Mouse (Mus musculus): ENCODE data around the gene Ap1s1.

DNA sequence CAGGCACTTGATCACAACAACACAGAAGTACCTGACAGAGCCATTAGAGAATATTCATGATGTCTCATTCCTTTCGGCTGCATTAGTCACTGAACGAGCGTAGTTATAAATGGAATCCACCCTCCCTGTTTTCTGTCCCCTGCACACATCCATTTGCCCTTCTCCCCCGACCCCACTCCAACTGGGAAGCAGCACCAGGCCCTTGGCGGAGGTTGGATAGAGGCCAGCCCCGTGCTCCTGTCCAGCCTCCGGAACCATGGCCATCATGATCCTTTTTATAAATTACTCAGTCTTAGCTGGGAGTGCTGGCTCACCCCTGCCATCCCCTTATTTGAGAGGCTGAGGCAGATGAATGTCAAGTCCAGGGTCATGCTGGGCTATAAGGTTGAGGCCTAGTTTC, 8.4 kb upstream of the Ap1s1 start:
- TF ChIP-seq POLR2A (IDR thresholded peaks at IDR 0.05; ENCODE audit: insufficient read depth, low read length) (no peak), EP300 (IDR thresholded peaks at IDR 0.05; ENCODE audit: insufficient read depth, low read depth, low read length) (no peak), CTCF (IDR thresholded peaks at IDR 0.05; ENCODE audit: low read depth, low read length) (no peak)
